Mouse (Mus musculus) megakaryocyte, embryonic 14.5 days (primary cell): ENCODE measurements around the gene Magi2. TPM values are rescaled to one million over a fixed set of nuclear protein-coding genes. Genes with fewer than 3 reads are reported as not detected.

ENCODE experiments used
- H3K27me3 ChIP-seq: replicated peaks from 2 replicates; pipeline ENCODE3; 2012; ENCODE audit warnings: inconsistent platforms
- H3K36me3 ChIP-seq: replicated peaks from 2 replicates; pipeline ENCODE3; 2012; ENCODE audit warnings: low read length, inconsistent platforms, mixed read lengths
- H3K4me1 ChIP-seq: 2 replicates; pipeline ENCODE4 v1.6.1; 2012; ENCODE audit warnings: inconsistent platforms
- H3K4me3 ChIP-seq: replicated peaks from 2 replicates; pipeline ENCODE3; 2012; ENCODE audit warnings: moderate library complexity, mild to moderate bottlenecking, inconsistent platforms
- H3K9me3 ChIP-seq: 2 replicates; pipeline ENCODE4 v1.6.1; 2012; ENCODE audit warnings: inconsistent platforms
- FLI1 ChIP-seq: IDR thresholded peaks from 2 replicates; pipeline ENCODE4 v1.6.1; 2012; ENCODE audit warnings: low read length, inconsistent platforms, mixed read lengths
- GATA1 ChIP-seq: IDR thresholded peaks from 3 replicates; pipeline ENCODE4 v1.6.1; 2012; ENCODE audit warnings: mixed read lengths, low read length, inconsistent platforms, borderline replicate concordance
- polyA plus RNA-seq: library from polyadenylated mRNA; stranded (reverse); fragments of >175 nt; gene quantifications from 2 replicates; pipeline ENCODE4 v1.2.3, GENCODE M21; 2012; ENCODE audit warnings: low replicate concordance; ENCODE audit not compliant: insufficient read depth

Magi2 gene
- polyA plus RNA-seq, 1 experiment: 0.02 TPM

DNA sequence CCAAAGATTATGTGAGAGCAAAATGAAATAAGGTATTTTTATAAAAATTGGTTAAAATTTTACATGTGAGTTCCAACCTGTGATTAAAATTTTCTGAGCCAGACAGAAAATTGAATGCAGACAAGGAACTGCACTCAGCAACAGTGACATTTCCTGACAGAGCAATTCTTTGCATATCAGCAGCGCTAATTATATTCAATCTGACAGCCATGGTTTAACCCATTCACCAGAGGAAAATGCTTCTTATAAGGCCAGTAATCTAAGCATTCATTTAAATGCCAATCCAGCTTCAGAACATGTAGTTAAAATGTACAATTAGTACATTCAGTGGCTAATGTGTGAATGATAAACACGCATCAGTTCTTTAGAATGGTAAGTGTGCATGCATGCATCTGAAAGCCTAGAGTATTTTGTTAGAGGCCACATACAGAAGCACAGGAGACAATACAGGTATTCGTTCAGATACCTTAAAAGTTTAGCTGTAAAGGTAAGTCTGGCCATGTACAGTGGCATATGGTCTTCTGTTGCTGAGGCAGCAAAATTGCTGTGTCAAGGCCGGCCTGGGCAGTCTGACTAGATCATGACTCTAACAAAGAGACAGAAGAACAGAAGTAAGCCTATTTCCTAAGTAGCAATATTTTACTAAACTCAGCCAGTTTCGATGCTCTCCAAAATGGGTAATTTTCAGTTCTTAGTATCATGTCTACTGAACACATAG lies 576.4 kb downstream of the Magi2 start:
- TF ChIP-seq GATA1: no peak
- TF ChIP-seq FLI1: no peak
- Histone ChIP-seq H3K9me3 (no peaks in the 10 kb centered on the region), H3K27me3 (no peaks in the 10 kb centered on the region), H3K36me3 (no peaks in the 10 kb centered on the region), H3K4me3 (no peak overlapping the region), H3K4me1 (no peaks in the 10 kb centered on the region)

GRCm38 (mm10) chr5:19822502-19822901 lies 595.7 kb downstream of the Magi2 start:
- no peaks in the 10 kb centered on the region for H3K9me3 ChIP-seq
- peaks cover 7% of the 10 kb centered on the region; the same call in 1 of the 2 replicates for H3K4me1 ChIP-seq
- H3K4me3 ChIP-seq: no peak overlapping the region
- H3K36me3 ChIP-seq: no peaks in the 10 kb centered on the region
- no peaks in the 10 kb centered on the region for H3K27me3 ChIP-seq
- TF ChIP-seq FLI1 (no peak), GATA1 (no peak)

DNA sequence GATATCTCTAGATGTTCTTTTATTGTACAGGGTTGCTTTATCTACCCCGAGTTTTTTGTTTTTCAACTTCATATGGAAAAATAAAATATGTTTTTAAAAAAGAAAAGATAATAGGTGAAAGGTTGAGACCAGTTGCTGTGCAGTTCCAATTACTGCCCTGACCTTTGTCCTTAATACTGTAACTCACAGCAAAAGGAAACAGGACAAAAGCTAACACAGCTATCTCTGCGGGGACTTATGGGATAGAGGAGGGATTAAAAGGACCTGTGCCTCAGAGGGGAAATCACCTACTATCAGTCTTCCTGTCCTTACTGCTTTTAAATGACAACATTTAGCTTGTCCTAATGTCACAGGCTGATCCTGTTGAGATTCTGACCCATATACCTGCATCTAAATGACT lies 599.1 kb downstream of the Magi2 start:
- Histone ChIP-seq H3K4me1 (peaks cover 7% of the 10 kb centered on the region; the same call in 1 of the 2 replicates), H3K4me3 (no peak overlapping the region), H3K36me3 (no peaks in the 10 kb centered on the region), H3K27me3 (no peaks in the 10 kb centered on the region), H3K9me3 (no peaks in the 10 kb centered on the region)
- no peak for TF ChIP-seq FLI1

GRCm38 (mm10) chr5:19829341-19829740 lies 602.5 kb downstream of the Magi2 start:
- Histone ChIP-seq H3K4me1 (peaks cover 11% of the 10 kb centered on the region), H3K9me3 (no peaks in the 10 kb centered on the region), H3K27me3 (no peaks in the 10 kb centered on the region), H3K4me3 (no peak overlapping the region), H3K36me3 (no peaks in the 10 kb centered on the region)
- no peak for TF ChIP-seq GATA1
- TF ChIP-seq FLI1: no peak

DNA sequence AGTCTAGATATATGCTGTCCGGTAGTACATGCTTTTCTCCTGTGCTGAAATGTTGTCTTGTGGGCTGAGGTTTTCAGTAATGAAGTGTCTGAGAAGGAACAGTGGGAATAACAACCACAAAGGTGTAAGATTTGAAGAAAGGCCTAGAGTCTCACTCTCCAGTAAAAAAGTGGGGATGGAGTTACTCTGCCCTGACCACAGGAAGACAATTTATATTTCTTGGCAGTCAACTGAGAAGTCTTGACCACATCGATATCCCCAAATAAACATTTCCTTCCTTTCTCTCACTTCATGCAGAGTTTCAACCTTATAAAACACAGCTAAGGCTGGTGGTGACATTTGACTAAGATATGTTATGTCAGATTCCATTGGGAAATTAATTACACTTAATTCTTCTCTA lies 636.0 kb downstream of the Magi2 start:
- TF ChIP-seq FLI1 (no peak), GATA1 (no peak)
- Histone ChIP-seq H3K4me3 (no peak overlapping the region), H3K27me3 (no peaks in the 10 kb centered on the region), H3K4me1 (peaks cover 53% of the 10 kb centered on the region), H3K36me3 (no peaks in the 10 kb centered on the region), H3K9me3 (no peaks in the 10 kb centered on the region)

GRCm38 (mm10) chr5:19870406-19870805 lies 643.6 kb downstream of the Magi2 start:
- Histone ChIP-seq H3K27me3 (no peaks in the 10 kb centered on the region), H3K36me3 (no peaks in the 10 kb centered on the region), H3K9me3 (no peaks in the 10 kb centered on the region), H3K4me3 (no peak overlapping the region), H3K4me1 (peaks cover 49% of the 10 kb centered on the region)
- no peak for TF ChIP-seq FLI1
- no peak for TF ChIP-seq GATA1

- peaks cover 9% of the 10 kb centered on the region; the same call in 1 of the 2 replicates for H3K4me1 ChIP-seq
These were observed 664.9 kb downstream of the Magi2 start for GRCm38 (mm10) chr5:19891693-19892092.

DNA sequence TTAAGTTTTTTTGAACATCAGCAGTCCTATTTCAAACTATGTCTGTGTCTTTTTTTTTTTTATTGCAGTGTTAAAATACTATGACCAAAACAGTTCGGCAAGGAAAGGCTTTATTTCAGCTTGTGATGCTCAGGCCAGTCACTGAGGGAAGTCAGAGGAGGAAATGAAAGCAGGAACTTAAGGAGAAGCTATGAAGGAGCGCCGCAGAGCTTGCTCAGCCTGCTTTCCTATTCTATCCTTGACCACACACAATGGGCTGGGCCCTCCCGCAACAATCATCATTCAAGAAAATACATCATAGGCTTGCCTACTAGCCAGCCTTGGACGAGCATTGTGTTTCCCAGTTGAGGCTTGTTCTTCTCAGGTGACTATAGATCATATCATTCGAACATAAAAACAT lies 669.1 kb downstream of the Magi2 start:
- H3K36me3 ChIP-seq: no peaks in the 10 kb centered on the region
- no peak for TF ChIP-seq GATA1
- no peak for TF ChIP-seq FLI1
- no peak overlapping the region for H3K4me3 ChIP-seq
- no peaks in the 10 kb centered on the region for H3K27me3 ChIP-seq
- H3K9me3 ChIP-seq: no peaks in the 10 kb centered on the region
- peaks cover 14% of the 10 kb centered on the region; the same call in 1 of the 2 replicates for H3K4me1 ChIP-seq

More at GRCm38 (mm10) chr5:19891693-19892092, 664.9 kb downstream of the Magi2 start:
- no peaks in the 10 kb centered on the region for H3K27me3 ChIP-seq
- TF ChIP-seq FLI1 (no peak), GATA1 (no peak)
- no peaks in the 10 kb centered on the region for H3K9me3 ChIP-seq
- no peak overlapping the region for H3K4me3 ChIP-seq
- no peaks in the 10 kb centered on the region for H3K36me3 ChIP-seq

GRCm38 (mm10) chr5:19901625-19902024 lies 674.8 kb downstream of the Magi2 start:
- peaks cover 15% of the 10 kb centered on the region for H3K27me3 ChIP-seq
- TF ChIP-seq GATA1: no peak
- no peak for TF ChIP-seq FLI1

GRCm38 (mm10) chr5:19906636-19907035 lies 679.8 kb downstream of the Magi2 start:
- TF ChIP-seq GATA1 (no peak), FLI1 (no peak)
- Histone ChIP-seq H3K9me3 (peaks cover 7% of the 10 kb centered on the region), H3K27me3 (peaks cover 49% of the 10 kb centered on the region), H3K4me1 (peaks cover 23% of the 10 kb centered on the region), H3K4me3 (no peak overlapping the region), H3K36me3 (no peaks in the 10 kb centered on the region)

More at GRCm38 (mm10) chr5:19901625-19902024, 674.8 kb downstream of the Magi2 start:
- H3K9me3 ChIP-seq: peaks cover 2% of the 10 kb centered on the region; the same call in 1 of the 2 replicates
- H3K36me3 ChIP-seq: no peaks in the 10 kb centered on the region
- peaks cover 6% of the 10 kb centered on the region; the same call in 1 of the 2 replicates for H3K4me1 ChIP-seq
- H3K4me3 ChIP-seq: no peak overlapping the region
